Mouse (Mus musculus): ENCODE results near the gene Gm815. TPM values are rescaled to one million over a fixed set of nuclear protein-coding genes. Genes with fewer than 3 reads are reported as not detected.

The Gm815 gene
- total and polyA plus RNA-seq, 3 experiments, result not detected

DNA sequence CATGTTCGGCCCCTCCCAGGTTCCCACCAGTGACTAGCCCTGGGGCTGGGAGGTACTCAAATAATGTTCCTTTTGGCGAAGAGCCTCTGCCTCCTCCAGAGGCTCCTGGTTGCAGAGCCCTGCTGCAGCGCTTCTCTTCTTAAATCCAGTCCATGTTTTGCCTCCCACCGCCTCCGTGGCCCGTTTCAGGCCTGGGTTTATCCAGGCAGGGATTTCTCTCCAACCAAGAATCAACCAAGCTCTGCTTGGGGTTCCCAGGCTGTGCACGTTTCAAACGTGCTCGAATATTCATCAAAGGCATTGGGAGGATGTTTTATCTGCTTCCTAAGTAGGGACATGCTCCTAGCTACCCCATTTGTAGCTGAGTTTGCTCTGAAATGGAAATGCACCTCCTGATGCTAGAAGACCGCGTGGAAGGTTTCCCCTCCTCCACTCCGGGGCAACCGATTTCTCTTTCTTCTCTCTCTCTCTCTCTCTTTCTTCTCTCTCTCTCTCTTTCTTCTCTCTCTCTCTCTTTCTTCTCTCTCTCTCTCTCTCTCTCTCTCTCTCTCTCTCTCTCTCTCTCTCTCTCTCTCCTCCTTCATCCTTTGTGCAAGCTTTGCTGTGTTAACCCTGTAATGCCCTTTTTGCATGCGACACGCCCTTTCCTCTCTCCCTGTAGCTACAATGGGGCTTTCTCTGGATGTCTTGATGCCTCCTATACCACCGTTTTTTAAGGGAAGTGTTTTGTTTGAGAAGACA is 40.2 kb upstream of the Gm815 start:
- Histone ChIP-seq H3K27ac (ENCODE audit: control insufficient read depth, low read depth, low read length) (no peak overlapping the region; the same call in 1 of the 2 replicates), H3K9ac (ENCODE audit: control insufficient read depth, low read depth, low read length, poor library complexity, severe bottlenecking) (peak overlapping the region; percentile 47), H3K9me3 (replicated peaks; ENCODE audit: insufficient read depth, low read length) (no peaks in the 10 kb centered on the region), H3K79me2 (ENCODE audit: control insufficient read depth, insufficient read depth, low read length, poor library complexity) (no peaks in the 10 kb centered on the region), H3K36me3 (ENCODE audit: control insufficient read depth in 1 of 2, insufficient read depth in 2 of 2, low read length in 2 of 2) (peaks cover 0 to 2% of the 10 kb centered on the region in 2 experiments; a peak in 2 of 4 replicates), H3K4me3 (ENCODE audit: control insufficient read depth in 1 of 2, insufficient read depth in 1 of 2, low read depth in 2 of 2, low read length in 2 of 2) (peak overlapping the region; percentile 53 to 79), H3K4me1 (ENCODE audit: control insufficient read depth in 1 of 2, insufficient read depth in 2 of 2, low read length in 2 of 2) (peaks cover 0 to 3% of the 10 kb centered on the region in 2 experiments; a peak in 1 of 4 replicates), H3K27me3 (ENCODE audit: control insufficient read depth in 1 of 2, insufficient read depth in 2 of 2, low read length in 2 of 2) (no peaks in the 10 kb centered on the region)
- DNase-seq (ENCODE audit: low read depth, low spot score), result peak; percentile 95
- TF ChIP-seq NELFE (IDR thresholded peaks at IDR 0.05; ENCODE audit: low read depth, low read length) (peak; percentile 43; the same call in 1 of the 2 replicates), GATA1 (IDR thresholded peaks at IDR 0.05; ENCODE audit: low read depth, low read length) (peak; percentile 41; the same call in 1 of the 2 replicates), POLR2A (IDR thresholded peaks at IDR 0.05; ENCODE audit: control insufficient read depth in 1 of 2, insufficient read depth in 1 of 2, low read depth in 1 of 2, low read length in 2 of 2, poor library complexity in 1 of 2) (peak in 1 of 2 experiments; percentile 67; a peak in 2 of 4 replicates), TCF12 (IDR thresholded peaks at IDR 0.05; ENCODE audit: low read depth, low read length) (peak; percentile 52; the same call in 1 of the 2 replicates), JUND (IDR thresholded peaks at IDR 0.05; ENCODE audit: low read depth, low read length) (peak; percentile 91), TAL1 (IDR thresholded peaks at IDR 0.05; ENCODE audit: low read length) (no peak), E2F4 (IDR thresholded peaks at IDR 0.05; ENCODE audit: borderline replicate concordance, low read depth, low read length) (no peak), MYC (IDR thresholded peaks at IDR 0.05; ENCODE audit: low read depth, low read length) (peak; percentile 82), MAX (IDR thresholded peaks at IDR 0.05; ENCODE audit: low read length) (peak; percentile 55; the same call in 1 of the 2 replicates), MEF2A (IDR thresholded peaks at IDR 0.05; ENCODE audit: extremely low read depth, insufficient replicate concordance, low read depth, low read length, poor library complexity, severe bottlenecking) (no peak), MAZ (IDR thresholded peaks at IDR 0.05; ENCODE audit: low read depth, low read length) (no peak), SMC3 (IDR thresholded peaks at IDR 0.05; ENCODE audit: low read depth, low read length) (no peak), BHLHE40 (IDR thresholded peaks at IDR 0.05; ENCODE audit: borderline replicate concordance, low read depth, low read length) (peak; percentile 96), MXI1 (IDR thresholded peaks at IDR 0.05; ENCODE audit: low read depth, low read length) (peak; percentile 87), TBP (IDR thresholded peaks at IDR 0.05; ENCODE audit: low read depth, low read length) (peak; percentile 72), ETS1 (IDR thresholded peaks at IDR 0.05; ENCODE audit: low read depth, low read length) (peak; percentile 40; the same call in 1 of the 2 replicates), CTCF (IDR thresholded peaks at IDR 0.05 in 2 of 3, conservative IDR thresholded peaks at IDR 0.05 in 1 of 3; ENCODE audit: control insufficient read depth in 1 of 3, insufficient read depth in 1 of 3, low read depth in 2 of 3, low read length in 3 of 3, poor library complexity in 1 of 3, severe bottlenecking in 1 of 3) (no peak), HCFC1 (IDR thresholded peaks at IDR 0.05; ENCODE audit: low read depth, low read length) (peak; percentile 78), SIN3A (IDR thresholded peaks at IDR 0.05; ENCODE audit: low read length) (peak; percentile 96), RCOR1 (IDR thresholded peaks at IDR 0.05; ENCODE audit: low read depth, low read length) (peak; percentile 35; the same call in 1 of the 2 replicates)

DNA sequence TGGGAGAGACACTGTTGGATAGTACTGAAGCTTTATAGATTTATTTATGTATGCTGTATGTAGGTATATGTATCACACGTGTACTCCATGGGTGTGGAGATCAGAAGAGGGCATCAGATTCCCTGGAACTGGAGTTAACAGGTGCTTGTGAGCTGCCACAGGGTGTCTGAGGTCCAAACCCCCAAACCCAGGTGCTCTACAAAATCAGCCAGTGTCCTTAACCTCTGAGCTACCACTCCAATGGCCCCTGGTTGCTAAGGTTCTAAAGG is 39.7 kb upstream of the Gm815 start:
- H3K4me3 ChIP-seq (ENCODE audit: control insufficient read depth in 1 of 2, insufficient read depth in 1 of 2, low read depth in 2 of 2, low read length in 2 of 2), result peak overlapping the region; percentile 53 to 79
- peaks cover 0 to 3% of the 10 kb centered on the region in 2 experiments; a peak in 1 of 4 replicates for H3K4me1 ChIP-seq (ENCODE audit: control insufficient read depth in 1 of 2, insufficient read depth in 2 of 2, low read length in 2 of 2)
- TF ChIP-seq POLR2AphosphoS5 (IDR thresholded peaks at IDR 0.05; ENCODE audit: borderline replicate concordance, low read depth, low read length) (no peak), USF1 (IDR thresholded peaks at IDR 0.05; ENCODE audit: low read depth, low read length) (no peak), HCFC1 (IDR thresholded peaks at IDR 0.05; ENCODE audit: low read depth, low read length) (no peak), RCOR1 (IDR thresholded peaks at IDR 0.05; ENCODE audit: low read depth, low read length) (no peak), NELFE (IDR thresholded peaks at IDR 0.05; ENCODE audit: low read depth, low read length) (no peak), POLR2A (IDR thresholded peaks at IDR 0.05; ENCODE audit: control insufficient read depth in 1 of 2, insufficient read depth in 1 of 2, low read depth in 1 of 2, low read length in 2 of 2, poor library complexity in 1 of 2) (no peak), MEF2A (IDR thresholded peaks at IDR 0.05; ENCODE audit: extremely low read depth, insufficient replicate concordance, low read depth, low read length, poor library complexity, severe bottlenecking) (no peak), CHD1 (IDR thresholded peaks at IDR 0.05; ENCODE audit: low read depth, low read length) (no peak), ELF1 (IDR thresholded peaks at IDR 0.05; ENCODE audit: low read depth, low read length) (no peak), RAD21 (IDR thresholded peaks at IDR 0.05; ENCODE audit: low read depth, low read length) (no peak), JUND (IDR thresholded peaks at IDR 0.05; ENCODE audit: low read depth, low read length) (no peak), KAT2A (conservative IDR thresholded peaks at IDR 0.05; ENCODE audit: low read depth, low read length) (no peak), TCF12 (IDR thresholded peaks at IDR 0.05; ENCODE audit: low read depth, low read length) (no peak)
- H3K27ac ChIP-seq (ENCODE audit: control insufficient read depth, low read depth, low read length), result no peak overlapping the region
- DNase-seq (ENCODE audit: low read depth, low spot score), result no peak
- H3K9ac ChIP-seq (ENCODE audit: control insufficient read depth, low read depth, low read length, poor library complexity, severe bottlenecking), result no peak overlapping the region
- peaks cover 0 to 2% of the 10 kb centered on the region in 2 experiments; a peak in 2 of 4 replicates for H3K36me3 ChIP-seq (ENCODE audit: control insufficient read depth in 1 of 2, insufficient read depth in 2 of 2, low read length in 2 of 2)
- no peaks in the 10 kb centered on the region for H3K9me3 ChIP-seq (replicated peaks; ENCODE audit: insufficient read depth, low read length)
- no peaks in the 10 kb centered on the region for H3K79me2 ChIP-seq (ENCODE audit: control insufficient read depth, insufficient read depth, low read length, poor library complexity)
- no peaks in the 10 kb centered on the region for H3K27me3 ChIP-seq (ENCODE audit: control insufficient read depth in 1 of 2, insufficient read depth in 2 of 2, low read length in 2 of 2)
